Mouse (Mus musculus) midbrain, embryonic 11.5 days (tissue): Measurements from ENCODE around the gene Efnb3. TPM values are rescaled to one million over a fixed set of nuclear protein-coding genes. Genes with fewer than 3 reads are reported as not detected.

Experiments used
- ATAC-seq: fragments of 200-750 bp; cut with Nextera tagmentation; 2 replicates; pipeline ENCODE4 v1.8.0; 2017; ENCODE audit warnings: moderate TSS enrichment, moderate library complexity; ENCODE audit not compliant: low FRiP score
- DNase-seq: peaks from one replicate; pipeline ENCODE4 v3.0.0; 2015; ENCODE audit warnings: low spot score; ENCODE audit errors: missing footprints
- H3K27ac ChIP-seq: fragments of 300-500 bp; sonication (generic); 2 replicates; pipeline ENCODE4 v1.5.1; 2014; ENCODE audit warnings: low read depth, low read length
- H3K27me3 ChIP-seq: fragments of 300-500 bp; sonication (generic); 2 replicates; pipeline ENCODE4 v1.6.1; 2014; ENCODE audit warnings: mild to moderate bottlenecking, low read length, moderate library complexity, mixed read lengths; ENCODE audit not compliant: control insufficient read depth, insufficient read depth
- H3K36me3 ChIP-seq: fragments of 300-500 bp; sonication (generic); 2 replicates; pipeline ENCODE4 v1.6.1; 2014; ENCODE audit warnings: mild to moderate bottlenecking, low read length, moderate library complexity, mixed read lengths; ENCODE audit not compliant: control insufficient read depth, insufficient read depth
- H3K4me1 ChIP-seq: fragments of 300-500 bp; sonication (generic); 2 replicates; pipeline ENCODE4 v1.6.1; 2014; ENCODE audit warnings: low read length; ENCODE audit not compliant: control insufficient read depth, insufficient read depth
- H3K4me2 ChIP-seq: fragments of 300-500 bp; sonication (generic); 2 replicates; pipeline ENCODE4 v1.6.1; 2014; ENCODE audit warnings: mild to moderate bottlenecking, moderate library complexity
- H3K4me3 ChIP-seq: fragments of 300-500 bp; sonication (generic); 2 replicates; pipeline ENCODE4 v1.5.1; 2014; ENCODE audit warnings: low read depth, low read length
- H3K9ac ChIP-seq: fragments of 300-500 bp; sonication (generic); 2 replicates; pipeline ENCODE4 v1.6.1; 2014; ENCODE audit warnings: low read length
- H3K9me3 ChIP-seq: fragments of 300-500 bp; sonication (generic); 2 replicates; pipeline ENCODE4 v1.6.1; 2016; ENCODE audit warnings: low read length; ENCODE audit not compliant: control insufficient read depth
- WGBS: fragments of 180-500 bp; shearing (Covaris S2); extraction: QIAGEN DNeasy Blood & Tissue Kit; methylation state at CpG from one replicate; pipeline ENCODE4 v1.1.7; 2014; 5-methylcytosine and 5-hydroxymethylcytosine counted together
- polyA plus RNA-seq: library from polyadenylated mRNA; unstranded; fragments of >200 nt; fragmentation: Nextera tagmentation; extraction: Ambion mirVana; gene quantifications from 2 replicates; pipeline ENCODE4 v1.2.1, GENCODE M21; 2014

The Efnb3 gene
- polyA plus RNA-seq, 1 experiment from 2014 or later, result 12.3 TPM

DNA sequence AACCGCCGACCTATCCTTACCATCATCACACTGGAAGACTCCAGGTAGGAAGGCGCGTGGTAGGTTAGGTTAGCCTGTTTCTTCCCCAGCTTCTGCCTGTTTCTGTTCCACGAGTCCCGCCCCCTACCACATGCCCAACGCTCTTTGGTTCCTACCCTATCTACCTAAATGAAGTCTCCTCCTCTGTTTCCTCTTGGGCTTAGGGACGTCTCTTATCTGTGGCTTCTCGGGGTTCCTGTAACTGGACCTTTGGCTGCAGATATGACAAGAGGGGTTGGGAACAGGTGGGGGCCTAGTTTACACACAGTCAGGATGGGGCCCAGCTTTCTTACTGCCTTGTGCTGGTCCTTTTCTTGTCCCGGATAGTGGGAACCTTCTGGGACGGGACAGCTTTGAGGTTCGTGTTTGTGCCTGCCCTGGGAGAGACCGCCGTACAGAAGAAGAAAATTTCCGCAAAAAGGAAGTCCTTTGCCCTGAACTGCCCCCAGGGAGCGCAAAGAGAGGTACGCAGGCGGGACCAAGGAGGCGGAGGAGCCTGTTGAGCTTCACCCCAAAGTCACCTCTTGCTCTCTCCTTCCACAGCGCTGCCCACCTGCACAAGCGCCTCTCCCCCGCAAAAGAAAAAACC is 29.3 kb upstream of the Efnb3 start:
- H3K9ac ChIP-seq, result no peak overlapping the region
- H3K4me1 ChIP-seq, result no peaks in the 10 kb centered on the region
- no peak overlapping the region for H3K4me3 ChIP-seq
- H3K4me2 ChIP-seq, result no peak overlapping the region
- ATAC-seq (no peak), DNase-seq (no peak)
- no peaks in the 10 kb centered on the region for H3K9me3 ChIP-seq
- H3K27me3 ChIP-seq, result no peaks in the 10 kb centered on the region
- WGBS, result 93% methylated on average over 22 of the region's 22 CpGs
- H3K27ac ChIP-seq, result no peak overlapping the region
- H3K36me3 ChIP-seq, result peaks cover 14% of the 10 kb centered on the region

DNA sequence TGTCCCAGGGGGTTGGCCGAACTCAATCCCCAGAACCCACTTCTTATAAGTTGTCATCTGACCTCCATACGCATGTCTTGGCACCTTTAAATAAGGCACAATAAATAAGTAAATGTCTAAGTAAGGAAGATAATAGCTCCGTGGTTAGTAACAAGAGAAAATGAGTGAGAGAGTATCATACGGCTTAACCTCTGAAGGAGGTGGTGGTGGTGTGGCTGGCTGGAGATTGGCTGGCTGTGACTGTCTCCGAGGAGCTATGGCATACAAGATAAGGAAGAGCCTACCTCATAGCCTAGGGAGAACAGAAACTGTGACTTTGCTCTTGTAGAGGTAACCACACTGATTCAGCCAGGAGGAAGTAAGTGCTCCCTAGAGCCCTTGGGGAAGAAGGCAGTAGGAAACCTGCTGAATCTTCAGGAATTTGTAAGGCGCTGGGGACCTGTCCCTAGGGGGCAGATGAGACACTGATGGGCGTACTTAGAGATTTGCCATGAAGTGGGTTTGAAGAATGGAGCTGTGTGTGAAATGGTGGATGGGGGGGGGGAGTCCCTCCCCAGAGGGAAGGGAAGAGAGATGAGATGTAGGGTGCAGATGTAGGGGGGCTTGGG is 25.8 kb upstream of the Efnb3 start:
- DNase-seq, result no peak
- 80% methylated on average over 7 of the region's 7 CpGs for WGBS
- no peak overlapping the region for H3K4me3 ChIP-seq

DNA sequence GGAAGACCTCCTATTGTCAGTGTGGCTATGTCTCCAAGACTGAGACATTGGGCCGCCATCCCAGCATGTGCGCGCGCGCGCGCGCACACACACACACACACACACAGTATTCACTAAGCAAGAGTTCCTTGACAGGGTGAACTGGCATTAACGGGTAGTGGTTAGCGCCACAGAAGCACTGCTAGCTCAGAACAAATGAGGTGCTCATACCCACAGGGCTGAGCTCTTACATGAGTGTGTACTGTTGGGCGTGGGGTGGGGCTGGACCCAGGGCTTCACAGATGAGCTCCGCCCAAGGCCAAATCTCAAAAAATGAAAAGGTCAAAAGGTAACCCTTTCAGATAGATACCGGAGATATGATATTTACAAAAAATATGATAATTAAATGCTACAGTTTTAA is 24.9 kb upstream of the Efnb3 start:
- WGBS, result 96% methylated on average over 13 of the region's 13 CpGs
- no peaks in the 10 kb centered on the region for H3K27me3 ChIP-seq
- ATAC-seq, result no peak
- H3K4me1 ChIP-seq, result peaks cover 11% of the 10 kb centered on the region; the same call in 1 of the 2 replicates
- no peak overlapping the region for H3K4me3 ChIP-seq
- no peaks in the 10 kb centered on the region for H3K9me3 ChIP-seq
- H3K9ac ChIP-seq, result no peak overlapping the region
- peaks cover 10% of the 10 kb centered on the region for H3K36me3 ChIP-seq
- DNase-seq, result no peak
- H3K4me2 ChIP-seq, result no peak overlapping the region
- no peak overlapping the region for H3K27ac ChIP-seq

More for the DNA sequence above, 25.8 kb upstream of the Efnb3 start:
- ATAC-seq, result no peak
- Histone ChIP-seq H3K36me3 (peaks cover 10% of the 10 kb centered on the region), H3K27me3 (no peaks in the 10 kb centered on the region), H3K4me2 (no peak overlapping the region), H3K4me1 (peaks cover 11% of the 10 kb centered on the region; the same call in 1 of the 2 replicates), H3K9ac (no peak overlapping the region), H3K9me3 (no peaks in the 10 kb centered on the region), H3K27ac (no peak overlapping the region)

DNA sequence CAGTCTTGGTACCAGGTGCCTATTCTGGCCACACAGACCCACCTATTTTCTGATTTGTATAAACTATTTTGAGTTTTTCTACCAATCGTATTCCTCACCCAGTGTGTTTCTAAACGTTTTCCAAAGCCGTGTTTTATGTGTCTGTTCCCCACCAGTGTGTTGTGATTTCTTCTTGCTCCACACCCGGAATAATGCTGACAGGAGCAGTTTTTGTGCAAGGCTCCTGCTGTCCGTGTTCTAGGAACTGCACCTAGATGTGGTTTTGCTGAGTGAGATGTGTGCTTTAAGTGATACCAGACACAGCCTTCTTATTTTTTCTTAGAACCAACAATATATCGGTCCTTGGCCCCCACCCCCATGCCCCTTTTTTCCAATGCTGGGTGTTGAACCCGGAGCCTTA is 24.0 kb upstream of the Efnb3 start:
- no peak overlapping the region for H3K27ac ChIP-seq
- no peaks in the 10 kb centered on the region for H3K9me3 ChIP-seq
- H3K4me2 ChIP-seq, result no peak overlapping the region
- peaks cover 4% of the 10 kb centered on the region for H3K36me3 ChIP-seq
- H3K9ac ChIP-seq, result no peak overlapping the region
- no peak for DNase-seq
- no peak overlapping the region for H3K4me3 ChIP-seq
- 86% methylated on average over 7 of the region's 7 CpGs for WGBS
- no peaks in the 10 kb centered on the region for H3K27me3 ChIP-seq
- H3K4me1 ChIP-seq, result peaks cover 11% of the 10 kb centered on the region; the same call in 1 of the 2 replicates
- no peak for ATAC-seq

DNA sequence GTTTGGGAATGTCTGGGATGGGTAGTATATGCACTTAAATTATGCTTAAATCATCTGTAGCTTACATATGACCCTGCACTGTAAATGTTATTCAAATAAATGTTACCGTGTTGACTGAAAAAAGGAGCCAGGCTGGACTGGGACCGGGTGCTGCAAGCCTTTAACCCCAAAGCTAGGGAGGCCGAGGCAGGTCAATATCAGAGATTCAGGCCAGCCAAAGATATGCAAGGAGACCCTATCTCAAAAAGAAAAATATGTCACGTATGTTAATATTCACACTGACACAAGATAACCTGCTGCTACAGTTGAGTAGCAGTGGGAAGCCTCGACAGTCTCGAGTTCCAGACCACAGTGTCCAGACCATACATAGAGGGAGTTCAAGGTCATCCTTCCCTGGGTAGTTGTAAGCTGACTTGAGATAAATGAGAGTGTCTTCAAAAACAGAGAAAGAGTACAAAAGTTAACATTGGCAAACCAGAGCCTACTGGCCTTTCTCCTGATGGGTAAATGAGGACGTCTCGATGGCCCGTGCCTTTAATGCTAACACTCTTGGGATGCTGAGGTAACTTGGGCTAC is 22.3 kb upstream of the Efnb3 start:
- H3K9me3 ChIP-seq, result no peaks in the 10 kb centered on the region
- H3K9ac ChIP-seq, result no peak overlapping the region
- no peak for DNase-seq

DNA sequence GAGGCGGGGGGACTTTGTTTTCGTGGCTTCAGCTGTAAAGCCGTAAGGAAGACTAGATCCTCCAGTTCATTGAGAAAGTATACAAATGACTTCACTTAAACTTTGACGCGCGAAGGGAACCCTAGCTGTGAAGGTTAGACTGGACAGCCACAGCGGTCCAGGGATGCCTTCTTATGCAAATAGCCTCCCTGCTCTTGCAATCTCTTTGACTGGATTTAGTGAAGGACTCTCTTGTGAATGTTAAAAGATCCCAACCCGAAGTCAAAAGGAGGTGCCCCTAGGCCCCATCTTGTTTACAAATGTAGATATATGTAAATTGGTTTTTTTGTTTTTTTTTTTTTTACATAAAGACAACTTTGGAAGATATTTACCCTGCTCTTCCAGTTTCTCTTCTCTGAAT is 21.8 kb upstream of the Efnb3 start:
- Histone ChIP-seq H3K27me3 (no peaks in the 10 kb centered on the region), H3K36me3 (no peaks in the 10 kb centered on the region), H3K4me1 (peaks cover 27% of the 10 kb centered on the region), H3K4me2 (peak overlapping the region; percentile 57), H3K9me3 (no peaks in the 10 kb centered on the region), H3K27ac (peak overlapping the region; percentile 83), H3K9ac (peak overlapping the region; percentile 75), H3K4me3 (peak overlapping the region; percentile 64)
- no peak for ATAC-seq
- WGBS, result under 1% methylated on average over 8 of the region's 8 CpGs
- DNase-seq, result no peak

More for the DNA sequence above, 22.3 kb upstream of the Efnb3 start:
- Histone ChIP-seq H3K4me2 (peak overlapping the region; percentile 57), H3K4me3 (peak overlapping the region; percentile 64), H3K36me3 (no peaks in the 10 kb centered on the region), H3K27ac (no peak overlapping the region), H3K4me1 (peaks cover 22% of the 10 kb centered on the region), H3K27me3 (no peaks in the 10 kb centered on the region)
- ATAC-seq, result no peak
- 64% methylated on average over 9 of the region's 9 CpGs for WGBS

DNA sequence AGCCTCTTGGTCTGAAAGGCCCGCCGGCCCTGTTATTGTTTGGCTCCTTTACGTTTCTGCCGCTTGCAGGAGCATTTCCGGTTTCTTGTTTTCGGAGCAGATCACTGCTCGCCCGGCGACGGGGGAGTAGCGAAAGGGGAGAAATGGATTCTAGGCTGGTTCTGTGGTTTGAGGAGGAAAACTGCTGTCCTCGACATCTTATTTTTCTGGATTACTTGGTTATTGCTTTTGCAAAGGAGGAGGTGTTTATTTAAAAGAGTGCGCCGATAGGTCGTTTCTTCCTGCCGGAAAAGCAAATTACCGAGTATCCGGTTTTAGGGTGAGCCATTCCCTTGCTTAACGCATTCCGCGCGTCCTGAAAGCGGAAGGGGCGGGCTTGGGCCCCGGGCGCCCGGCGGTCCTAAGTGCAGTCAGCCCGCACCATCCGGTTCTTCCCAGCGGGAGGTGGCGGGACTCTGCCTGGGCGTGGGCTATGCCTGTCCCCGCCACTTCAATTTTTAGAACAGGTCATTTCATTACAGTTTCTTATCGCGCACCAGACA is 21.2 kb upstream of the Efnb3 start:
- Histone ChIP-seq H3K27ac (peak overlapping the region; percentile 83), H3K4me3 (peak overlapping the region; percentile 64), H3K27me3 (no peaks in the 10 kb centered on the region), H3K4me1 (peaks cover 33% of the 10 kb centered on the region), H3K4me2 (peak overlapping the region; percentile 57), H3K9me3 (no peaks in the 10 kb centered on the region), H3K36me3 (no peaks in the 10 kb centered on the region), H3K9ac (peak overlapping the region; percentile 75)
- WGBS, result under 1% methylated on average over 36 of the region's 36 CpGs
- ATAC-seq (peak; percentile 82), DNase-seq (peak; percentile 99)

DNA sequence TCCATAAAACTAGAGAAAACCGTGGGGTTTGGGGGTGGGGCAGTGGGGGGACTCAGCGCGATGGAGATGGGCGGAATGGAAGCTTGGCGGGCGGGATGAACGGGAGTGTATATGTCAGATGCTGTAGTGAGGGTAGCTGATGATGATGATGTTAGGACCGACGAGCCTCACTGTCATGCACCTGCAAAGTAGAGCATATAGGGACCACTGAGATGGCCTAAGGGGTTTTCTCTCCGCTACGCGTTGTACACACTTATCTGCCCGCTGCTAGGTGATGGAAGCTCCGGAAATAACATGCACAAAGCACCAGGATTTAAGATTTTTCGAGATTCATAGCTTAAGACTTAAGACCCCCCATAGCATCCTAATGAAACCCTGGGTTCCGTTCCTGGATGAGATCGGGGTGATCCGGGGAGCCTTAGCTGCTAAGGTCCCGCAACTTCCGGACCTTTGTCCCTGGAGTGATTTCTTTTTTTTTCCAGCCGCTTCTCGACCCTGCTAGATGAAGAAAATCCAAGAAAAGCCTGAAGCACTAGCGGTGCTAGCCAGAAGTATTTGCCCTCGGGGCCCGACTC is 20.7 kb upstream of the Efnb3 start:
- DNase-seq (no peak), ATAC-seq (peak; percentile 23)
- H3K36me3 ChIP-seq, result no peaks in the 10 kb centered on the region
- H3K27ac ChIP-seq, result peak overlapping the region; percentile 83
- H3K4me1 ChIP-seq, result peaks cover 35% of the 10 kb centered on the region
- H3K4me3 ChIP-seq, result peak overlapping the region; percentile 64
- WGBS, result 0% methylated on average over 25 of the region's 25 CpGs
- peak overlapping the region; percentile 75 for H3K9ac ChIP-seq
- no peaks in the 10 kb centered on the region for H3K27me3 ChIP-seq
- H3K4me2 ChIP-seq, result peak overlapping the region; percentile 57
- H3K9me3 ChIP-seq, result no peaks in the 10 kb centered on the region

DNA sequence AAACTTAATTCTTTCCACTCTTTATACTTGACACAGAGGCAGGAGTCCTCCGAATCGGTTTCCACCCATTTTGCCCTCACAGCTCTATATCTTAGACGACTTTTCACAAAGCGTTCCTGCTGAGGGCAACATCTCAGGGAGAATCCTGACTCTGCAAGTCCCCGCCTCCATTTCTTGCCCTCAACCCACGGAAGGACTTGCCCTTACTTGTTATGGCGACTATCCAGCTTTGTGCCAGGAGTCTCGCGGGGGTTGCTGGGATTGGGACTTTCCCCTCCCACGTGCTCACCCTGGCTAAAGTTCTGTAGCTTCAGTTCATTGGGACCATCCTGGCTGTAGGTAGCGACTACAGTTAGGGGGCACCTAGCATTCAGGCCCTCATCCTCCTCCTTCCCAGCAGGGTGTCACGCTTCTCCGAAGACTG is 20.1 kb upstream of the Efnb3 start, which contains the start of the genes Wrap53 and Trp53:
Wrap53 (minus strand) TSS at position 165 of the 424 bp plus-strand sequence.
Trp53 (plus strand) TSS at position 269 of the 424 bp plus-strand sequence.
- Histone ChIP-seq H3K9me3 (no peaks in the 10 kb centered on the region), H3K36me3 (no peaks in the 10 kb centered on the region), H3K4me2 (peak within 1 kb of the TSS; percentile 76), H3K9ac (peak within 1 kb of the TSS; percentile 78), H3K27me3 (no peaks in the 10 kb centered on the region), H3K4me3 (peak within 1 kb of the TSS; percentile 64), H3K27ac (peak within 1 kb of the TSS; percentile 83), H3K4me1 (peaks cover 35% of the 10 kb centered on the region)
- peak; percentile 97 for DNase-seq
- ATAC-seq, result peak; percentile 62
- WGBS, result under 1% methylated on average over 13 of the region's 13 CpGs
